Mouse (Mus musculus): ENCODE measurements at regions not wholly inside any gene's neighbourhood (a gene's known extent, or its start where the extent isn't known, plus 50 kb on each side); places are given as distances from the start of the nearest gene placed in this dataset.
"Not testable (repeated sequence)": the region's sequence is repeated elsewhere in the genome, so short reads cannot be mapped to it uniquely, and the experiment has no call there.

DNA sequence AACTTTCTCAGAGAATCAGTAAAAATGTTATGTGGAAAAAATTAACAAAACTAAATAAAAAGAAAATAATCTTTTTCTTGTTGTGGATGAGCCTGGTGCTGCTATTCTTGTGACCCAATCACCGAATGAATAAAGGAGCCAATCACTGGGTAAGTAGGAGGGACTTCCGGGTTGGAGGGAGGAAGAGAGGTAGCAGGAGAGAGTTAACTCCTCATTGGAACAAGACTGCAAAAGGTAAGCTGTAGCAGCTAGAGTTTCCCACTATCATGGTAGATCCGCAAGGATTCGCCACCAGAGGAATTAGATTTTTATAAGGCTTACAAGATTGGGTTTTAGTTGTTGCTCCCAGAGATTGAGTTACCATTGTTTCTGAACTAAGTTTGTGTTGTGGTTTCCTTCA lies 87.8 kb upstream of the Vldlr start:
- not testable (repeated sequence) for DNase-seq (ENCODE audit: low spot score in 2 of 2)

DNA sequence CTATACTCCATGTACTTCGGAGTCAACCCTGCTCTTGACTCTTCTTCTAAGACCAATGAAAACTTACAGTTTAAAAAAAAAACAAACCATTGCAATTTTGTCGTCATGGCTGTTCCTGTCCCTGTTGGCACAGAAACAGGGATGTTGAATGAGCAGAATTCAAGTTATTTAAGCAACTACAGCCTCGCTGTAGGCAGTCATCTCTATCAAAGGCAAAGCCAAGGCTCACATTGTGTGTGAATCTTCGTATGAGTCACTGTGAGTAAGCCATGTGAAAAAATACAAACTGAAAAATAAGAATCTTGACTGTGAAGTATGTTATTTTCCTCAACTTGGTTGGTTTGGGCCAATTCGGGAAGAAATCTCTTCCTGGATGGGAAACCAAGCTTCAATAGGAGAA lies 81.9 kb upstream of the Vldlr start:
- no peak for DNase-seq (ENCODE audit: low spot score in 2 of 2)

DNA sequence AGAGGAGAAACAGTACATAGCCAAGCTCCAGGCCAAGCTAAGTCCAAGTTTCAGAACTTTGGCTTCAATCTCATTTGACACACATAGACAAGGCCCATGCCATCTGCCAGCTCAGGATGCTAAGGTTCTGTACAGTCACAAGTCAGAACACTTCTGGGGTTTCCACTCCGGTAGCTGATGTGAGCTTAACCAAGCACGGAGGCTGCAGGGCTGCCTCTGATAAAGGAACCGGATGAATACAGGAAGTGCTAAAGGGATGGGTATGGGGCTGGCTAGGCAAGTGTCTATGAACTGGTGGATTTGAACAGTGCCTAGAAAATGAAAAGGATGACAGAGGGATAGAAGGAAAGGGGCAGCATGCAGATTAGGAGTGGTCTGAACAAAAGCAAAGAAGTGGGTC lies 75.4 kb upstream of the Vldlr start:
- DNase-seq (ENCODE audit: low spot score in 2 of 2), result no peak

GRCm38 (mm10) chr19:27142181-27142580 lies 74.1 kb upstream of the Vldlr start:
- no peak for DNase-seq (ENCODE audit: low spot score in 2 of 2)

DNA sequence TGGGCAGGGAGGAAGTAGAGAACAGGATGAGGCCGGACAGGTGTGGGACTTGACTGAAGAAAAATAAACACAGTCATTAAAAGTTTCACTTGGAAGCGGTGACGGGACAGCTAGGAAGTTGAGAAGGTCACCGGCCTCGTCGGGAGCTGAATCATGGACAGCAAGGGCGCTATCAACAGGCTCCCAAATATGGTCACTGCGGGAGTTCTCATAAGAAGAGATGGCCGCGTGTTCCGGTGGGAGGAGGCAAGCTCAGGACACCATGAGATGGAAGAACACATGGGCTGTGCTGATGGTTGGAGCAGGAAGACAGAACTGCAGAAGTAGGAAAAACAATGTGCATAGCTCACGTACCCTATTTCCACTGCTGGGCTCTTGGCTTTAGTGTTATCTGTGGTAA lies 68.9 kb upstream of the Vldlr start:
- no peak for DNase-seq (ENCODE audit: low spot score in 2 of 2)

DNA sequence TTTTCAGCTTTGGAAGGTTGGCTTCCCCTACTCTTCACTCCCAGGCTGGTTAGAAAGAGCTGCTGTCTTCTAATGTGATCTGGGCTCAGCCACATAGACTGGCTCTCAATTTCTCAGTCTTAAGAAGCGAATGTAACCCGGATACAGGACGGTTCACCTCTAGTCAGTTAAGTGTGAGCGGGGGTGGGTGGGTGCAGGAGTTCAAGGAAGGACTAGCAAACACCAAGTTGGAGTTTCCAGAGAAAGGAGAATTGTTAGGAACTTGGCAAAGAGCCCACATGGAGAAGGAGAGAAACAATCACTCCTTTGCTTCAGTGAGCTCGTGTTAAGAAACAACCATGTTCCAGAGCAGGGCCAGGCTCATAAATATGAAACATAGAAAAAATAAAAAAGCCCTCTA lies 68.0 kb upstream of the Vldlr start:
- DNase-seq (ENCODE audit: low spot score in 2 of 2), result no peak

DNA sequence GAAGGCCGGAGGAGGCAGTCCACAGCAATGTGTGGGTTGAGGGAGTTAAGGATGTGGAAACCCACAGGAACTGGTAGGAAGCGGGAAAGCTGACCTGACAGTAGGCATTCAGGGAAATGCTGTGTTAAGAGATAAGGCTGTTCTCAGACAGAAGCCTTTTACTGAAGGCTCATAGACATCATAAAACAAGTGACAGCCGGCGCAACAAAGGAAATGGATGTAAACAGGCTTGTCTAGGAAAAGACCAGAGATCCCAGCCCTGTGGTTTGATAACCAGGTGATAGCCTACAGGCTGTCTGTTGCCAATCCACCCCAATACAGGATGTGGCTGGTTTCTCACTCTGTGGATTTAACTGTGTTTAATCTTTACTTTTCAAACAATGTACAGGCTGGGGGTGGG lies 66.7 kb upstream of the Vldlr start:
- DNase-seq (ENCODE audit: low spot score in 2 of 2), result no peak

- DNase-seq (ENCODE audit: low spot score in 2 of 2), result no peak
These were observed 54.4 kb upstream of the Vldlr start for GRCm38 (mm10) chr19:27161933-27162332.

Measured in layer of hippocampus, postnatal 10 days (tissue).